Mouse (Mus musculus) hindbrain, postnatal 0 days (tissue): ENCODE measurements at regions not wholly inside any gene's neighbourhood (a gene's known extent, or its start where the extent isn't known, plus 50 kb on each side); places are given as distances from the start of the nearest gene placed in this dataset.

Experiments used
- ATAC-seq: fragments of 200-750 bp; cut with Nextera tagmentation; 2 replicates; pipeline ENCODE4 v1.8.0; 2017; ENCODE audit warnings: mild to moderate bottlenecking, moderate TSS enrichment, moderate library complexity
- DNase-seq: peaks from one replicate; pipeline ENCODE4 v3.0.0-alpha.2; 2015; ENCODE audit warnings: low spot score
- H3K27ac ChIP-seq: fragments of 300-500 bp; sonication (generic); 2 replicates; pipeline ENCODE4 v1.5.1; 2014; ENCODE audit warnings: mild to moderate bottlenecking
- H3K27me3 ChIP-seq: fragments of 300-500 bp; sonication (generic); 2 replicates; pipeline ENCODE4 v1.6.1; 2014; ENCODE audit warnings: low read length, mixed read lengths; ENCODE audit not compliant: insufficient read depth
- H3K36me3 ChIP-seq: fragments of 300-500 bp; sonication (generic); 2 replicates; pipeline ENCODE4 v1.6.1; 2014; ENCODE audit warnings: low read length, mixed read lengths; ENCODE audit not compliant: insufficient read depth
- H3K4me1 ChIP-seq: fragments of 300-500 bp; sonication (generic); 2 replicates; pipeline ENCODE4 v1.6.1; 2014; ENCODE audit warnings: antibody characterized with exemption, low read length, mixed read lengths; ENCODE audit not compliant: insufficient read depth
- H3K4me2 ChIP-seq: fragments of 300-500 bp; sonication (generic); 2 replicates; pipeline ENCODE4 v1.6.1; 2014; ENCODE audit warnings: low read depth, mild to moderate bottlenecking, low read length, moderate library complexity, mixed read lengths
- H3K4me3 ChIP-seq: fragments of 300-500 bp; sonication (generic); 2 replicates; pipeline ENCODE4 v1.5.1; 2014; ENCODE audit warnings: low read length
- H3K9ac ChIP-seq: fragments of 300-500 bp; sonication (generic); replicated peaks from 2 replicates; pipeline ENCODE4 v1.6.1; 2014; ENCODE audit warnings: mild to moderate bottlenecking, low read length, moderate library complexity, mixed read lengths
- H3K9me3 ChIP-seq: fragments of 300-500 bp; sonication (generic); 2 replicates; pipeline ENCODE4 v1.6.1; 2016; ENCODE audit warnings: low read length, mixed read lengths
- CTCF ChIP-seq: IDR thresholded peaks from 2 replicates; pipeline ENCODE4 v1.5.1; 2016; ENCODE audit warnings: antibody characterized with exemption, control low read depth, low read depth
- WGBS: fragments of 180-500 bp; shearing (Covaris S2); extraction: QIAGEN DNeasy Blood & Tissue Kit; methylation state at CpG from one replicate; pipeline ENCODE4 v1.1.7; 2014; 5-methylcytosine and 5-hydroxymethylcytosine counted together

DNA sequence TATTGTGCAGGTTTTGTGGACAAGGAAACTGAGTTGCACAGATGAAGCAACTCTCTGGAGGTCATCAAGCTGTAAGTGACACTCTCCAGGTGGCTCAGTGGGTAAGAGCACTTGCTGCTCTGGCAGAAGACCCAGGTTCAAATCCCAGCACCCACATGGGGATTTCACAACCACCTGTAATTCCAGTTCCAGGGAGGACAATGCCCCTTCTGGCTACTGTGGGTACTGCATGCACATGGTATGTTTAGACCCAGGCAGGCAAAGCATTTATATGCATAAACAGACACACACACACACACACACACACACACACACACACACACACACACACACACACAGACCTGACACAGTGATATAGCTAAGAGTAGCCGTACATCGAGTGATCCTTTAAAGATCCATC lies 80.6 kb upstream of the Arid5b start:
- WGBS: 93% methylated on average over 2 of the region's 2 CpGs
- no peaks in the 10 kb centered on the region for H3K27me3 ChIP-seq
- no peak overlapping the region for H3K27ac ChIP-seq
- no peak overlapping the region for H3K4me3 ChIP-seq
- H3K36me3 ChIP-seq: no peaks in the 10 kb centered on the region
- H3K4me1 ChIP-seq: peaks cover 5% of the 10 kb centered on the region
- ATAC-seq (no peak), DNase-seq (no peak)
- TF ChIP-seq CTCF: peak; percentile 33; the same call in 1 of the 2 replicates
- H3K4me2 ChIP-seq: no peak overlapping the region
- H3K9ac ChIP-seq: no peak overlapping the region
- no peaks in the 10 kb centered on the region for H3K9me3 ChIP-seq

DNA sequence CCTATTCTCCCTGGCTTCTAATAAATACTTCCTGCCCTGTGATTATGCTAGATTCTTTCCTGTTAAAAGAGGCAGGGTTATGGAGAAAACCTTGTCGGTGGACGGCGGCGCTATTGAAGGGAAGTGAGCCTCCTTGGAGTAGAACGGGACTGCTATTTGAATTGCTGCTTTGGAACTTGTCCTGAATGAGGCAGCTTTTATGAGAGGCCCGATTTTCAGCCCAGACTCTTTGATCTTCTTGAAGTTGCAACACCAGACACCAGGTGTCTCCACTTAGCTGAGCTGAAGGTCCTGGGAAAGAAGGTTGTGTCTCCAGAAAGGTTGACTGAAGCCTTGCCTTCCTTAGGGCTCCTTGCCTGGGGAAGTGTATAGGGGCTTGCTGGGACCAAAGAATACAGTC lies 78.4 kb upstream of the Arid5b start:
- ATAC-seq (no peak), DNase-seq (peak; percentile 53)
- H3K9me3 ChIP-seq: no peaks in the 10 kb centered on the region
- peaks cover 5% of the 10 kb centered on the region for H3K4me1 ChIP-seq
- no peaks in the 10 kb centered on the region for H3K36me3 ChIP-seq
- TF ChIP-seq CTCF: peak; percentile 48
- H3K27ac ChIP-seq: no peak overlapping the region
- no peak overlapping the region for H3K9ac ChIP-seq
- H3K4me2 ChIP-seq: no peak overlapping the region
- no peak overlapping the region for H3K4me3 ChIP-seq
- WGBS: 72% methylated on average over 6 of the region's 6 CpGs
- no peaks in the 10 kb centered on the region for H3K27me3 ChIP-seq

DNA sequence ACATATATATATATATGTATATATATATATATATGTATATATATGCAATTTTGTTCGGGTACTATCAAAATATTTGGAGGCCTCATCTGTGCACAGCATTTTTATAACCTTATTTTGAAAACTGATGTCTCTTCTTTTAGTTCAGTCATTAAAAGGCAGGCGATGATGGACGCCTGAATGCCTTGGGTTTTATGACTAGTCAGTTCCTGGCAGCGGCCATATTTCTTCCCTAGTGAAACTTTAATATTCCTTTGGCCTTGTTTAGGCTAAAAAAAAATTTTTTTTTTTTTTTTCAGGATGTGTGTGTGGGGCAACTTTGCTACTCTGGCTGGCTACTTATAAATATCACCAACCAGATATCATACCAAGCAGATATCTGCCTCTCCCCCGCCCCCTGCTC lies 78.0 kb upstream of the Arid5b start:
- H3K4me1 ChIP-seq: peaks cover 5% of the 10 kb centered on the region
- DNase-seq: no peak
- no peak overlapping the region for H3K27ac ChIP-seq
- 82% methylated on average over 5 of the region's 5 CpGs for WGBS
- no peaks in the 10 kb centered on the region for H3K27me3 ChIP-seq
- H3K36me3 ChIP-seq: no peaks in the 10 kb centered on the region
- H3K4me2 ChIP-seq: no peak overlapping the region
- ATAC-seq: no peak
- no peak overlapping the region for H3K9ac ChIP-seq
- no peaks in the 10 kb centered on the region for H3K9me3 ChIP-seq
- TF ChIP-seq CTCF: no peak
- no peak overlapping the region for H3K4me3 ChIP-seq

DNA sequence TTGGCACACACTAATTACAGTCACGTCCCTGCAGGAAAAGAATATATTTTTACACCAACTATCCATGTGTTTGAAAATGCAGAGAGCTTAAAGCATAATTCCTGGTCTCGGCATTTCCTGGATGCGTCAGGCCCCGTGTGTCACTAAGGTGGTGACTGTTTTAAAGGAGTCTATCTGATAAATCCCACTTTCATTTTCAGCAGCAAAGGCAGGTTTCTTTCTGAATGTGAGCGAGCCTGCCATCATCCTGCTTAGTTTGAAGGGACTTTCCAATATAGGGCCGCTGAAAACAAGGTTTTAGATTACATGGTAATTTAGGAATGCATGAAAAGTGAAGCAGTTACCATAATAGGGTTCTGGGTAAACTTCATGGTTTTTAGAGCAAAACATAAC lies 77.5 kb upstream of the Arid5b start:
- H3K27me3 ChIP-seq: no peaks in the 10 kb centered on the region
- ATAC-seq (no peak), DNase-seq (no peak)
- H3K4me1 ChIP-seq: peaks cover 5% of the 10 kb centered on the region
- H3K9me3 ChIP-seq: no peaks in the 10 kb centered on the region
- H3K36me3 ChIP-seq: no peaks in the 10 kb centered on the region
- H3K27ac ChIP-seq: peak overlapping the region; percentile 51
- H3K4me2 ChIP-seq: peak overlapping the region; percentile 47
- 9% methylated on average over 6 of the region's 6 CpGs for WGBS
- peak overlapping the region; percentile 6; the same call in 1 of the 2 replicates for H3K4me3 ChIP-seq
- H3K9ac ChIP-seq: 0 out of 2 replicates have a peak overlapping the region, but pooled peaks have one; percentile 24
- no peak for TF ChIP-seq CTCF

DNA sequence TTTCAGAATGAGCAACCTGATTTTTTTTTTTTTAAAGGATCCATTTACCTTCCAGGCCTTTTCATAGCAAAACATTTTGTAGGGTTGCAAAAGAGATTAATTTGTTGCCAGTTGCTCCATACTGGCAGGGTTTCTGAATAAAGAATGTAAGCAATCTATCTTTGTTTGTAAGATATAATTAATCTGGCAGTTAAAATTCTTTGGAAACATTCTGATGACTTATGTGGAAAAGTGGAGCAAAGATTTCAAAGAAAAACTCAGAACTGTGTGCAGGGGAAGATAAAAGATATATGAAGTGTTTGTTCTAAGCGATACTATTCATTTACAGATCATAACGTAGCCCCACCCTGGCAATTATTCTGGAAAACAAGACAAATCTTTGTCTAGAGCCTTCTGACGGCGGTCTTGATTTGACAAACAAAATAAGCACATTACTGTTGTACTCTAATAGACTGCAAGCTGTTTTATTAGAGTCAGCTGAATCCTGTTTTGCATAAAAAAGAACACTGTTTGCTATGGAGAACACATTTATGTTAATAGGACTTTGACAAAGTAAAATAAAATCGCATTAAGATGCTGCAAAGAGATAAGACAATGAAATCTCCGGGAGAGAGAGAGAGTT lies 77.0 kb upstream of the Arid5b start:
- Histone ChIP-seq H3K27me3 (no peaks in the 10 kb centered on the region), H3K9ac (0 out of 2 replicates have a peak overlapping the region, but pooled peaks have one; percentile 24), H3K4me2 (peak overlapping the region; percentile 47), H3K4me3 (peak overlapping the region; percentile 6; the same call in 1 of the 2 replicates), H3K4me1 (peaks cover 5% of the 10 kb centered on the region), H3K27ac (peak overlapping the region; percentile 51), H3K36me3 (no peaks in the 10 kb centered on the region), H3K9me3 (no peaks in the 10 kb centered on the region)
- peak; percentile 30 for DNase-seq
- 9% methylated on average over 6 of the region's 6 CpGs for WGBS
- ATAC-seq: 0 out of 2 replicates have a peak, but pooled peaks have one; percentile 29
- TF ChIP-seq CTCF: no peak

DNA sequence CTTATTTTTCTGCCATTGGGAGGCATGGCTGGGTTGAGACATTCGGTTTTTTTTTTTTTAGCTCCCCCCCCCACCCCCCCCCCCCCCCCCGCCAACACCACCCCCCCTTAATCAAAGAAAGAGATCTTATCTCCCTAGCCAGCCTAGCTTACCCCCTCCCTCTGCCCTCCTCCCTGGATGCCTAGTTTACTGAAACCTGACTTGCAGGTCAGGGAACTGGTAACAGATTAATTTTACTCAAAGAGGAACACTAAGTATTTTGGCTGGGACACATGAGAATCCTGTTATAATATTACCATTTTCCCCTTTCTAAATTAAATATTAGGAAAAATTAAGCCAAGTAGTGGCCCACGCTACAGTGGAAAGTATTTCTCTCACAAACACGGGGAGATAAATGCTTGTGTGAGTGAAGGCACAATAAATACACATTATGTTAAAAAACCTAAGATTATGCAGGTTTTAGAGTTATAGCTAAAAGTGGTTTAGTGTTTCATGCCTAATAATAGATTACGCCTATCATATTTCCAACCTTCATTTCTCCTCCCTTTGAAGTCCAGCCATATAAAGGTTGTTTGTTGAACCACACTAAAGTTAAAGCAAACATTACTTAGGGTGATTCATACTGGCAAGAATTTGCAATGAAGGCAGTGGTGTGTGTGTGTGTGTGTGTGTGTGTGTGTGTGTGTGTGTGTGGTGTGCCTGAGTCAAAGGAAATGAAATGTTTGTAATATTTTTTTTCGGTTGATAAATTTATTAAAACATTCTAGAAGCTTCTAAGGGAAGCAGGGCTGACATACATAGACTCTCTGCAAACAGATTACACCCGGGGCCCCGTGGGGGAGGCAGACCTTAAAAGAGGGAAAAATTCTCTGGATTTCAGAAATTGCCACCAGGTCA lies 76.0 kb upstream of the Arid5b start:
- H3K9ac ChIP-seq: no peak overlapping the region
- ATAC-seq: no peak
- no peaks in the 10 kb centered on the region for H3K9me3 ChIP-seq
- no peaks in the 10 kb centered on the region for H3K36me3 ChIP-seq
- no peak overlapping the region for H3K4me2 ChIP-seq
- no peak for TF ChIP-seq CTCF
- H3K27ac ChIP-seq: no peak overlapping the region
- DNase-seq: no peak
- peaks cover 5% of the 10 kb centered on the region for H3K4me1 ChIP-seq
- no peaks in the 10 kb centered on the region for H3K27me3 ChIP-seq
- WGBS: 48% methylated on average over 7 of the region's 8 CpGs
- no peak overlapping the region for H3K4me3 ChIP-seq
